Comparison of ENCODE assay signal across 7 mouse cellular contexts in genomic region chr5:136403565-136403961, GRCm38 (mm10).
DNase-seq lines count a peak whose midpoint lies in the region; ATAC-seq and TF ChIP-seq lines count a peak whose summit lies in the region.

No protein-coding gene starts in this region.

- TF ChIP-seq CTCF in heart, postnatal 0 days (IDR thresholded peaks at IDR 0.05; ENCODE audit: low read depth), result no peak
- no peak for TF ChIP-seq CTCF in kidney, postnatal 0 days (IDR thresholded peaks at IDR 0.05; ENCODE audit: low read depth)

- peak; percentile 85 for DNase-seq in MN1 (ENCODE audit: low spot score)
- peak; percentile 50 for DNase-seq in adrenal gland, adult 2 months
- DNase-seq in forebrain, embryonic 11.5 days (ENCODE audit: low spot score), result peak; percentile 59
- peak; percentile 33 for DNase-seq in heart, postnatal 0 days (ENCODE audit: low spot score)
- peak; percentile 93 for DNase-seq in kidney, postnatal 0 days (ENCODE audit: low spot score)
- peak; percentile 68 to 79 for DNase-seq in urinary bladder, postnatal 4 days (ENCODE audit: low spot score in 2 of 2)

- TF ChIP-seq EP300 in heart, postnatal 0 days (IDR thresholded peaks at IDR 0.05; ENCODE audit: low read depth), result no peak

- H3K27me3 ChIP-seq in forebrain, embryonic 11.5 days (ENCODE audit: control insufficient read depth, insufficient read depth, low read length), result no peaks in the 10 kb centered on the region
- no peaks in the 10 kb centered on the region for H3K27me3 ChIP-seq in heart, postnatal 0 days (ENCODE audit: control insufficient read depth, insufficient read depth, low read length)
- H3K27me3 ChIP-seq in kidney, postnatal 0 days (ENCODE audit: insufficient read depth, low read length), result no peaks in the 10 kb centered on the region

- no peak for ATAC-seq in forebrain, embryonic 11.5 days (replicated peaks; ENCODE audit: low FRiP score)
- peak; percentile 55 for ATAC-seq in heart, postnatal 0 days (ENCODE audit: insufficient read depth, low read depth)
- peak; percentile 85 for ATAC-seq in kidney, postnatal 0 days (replicated peaks; ENCODE audit: low FRiP score, low read depth)
- ATAC-seq in megakaryocyte-erythroid progenitor cell, adult 5-6 weeks (replicated peaks; ENCODE audit: low FRiP score, low TSS enrichment, poor library complexity, severe bottlenecking), result peak; percentile 64

- 0 out of 2 replicates have a peak, but pooled peaks cover 1% of the 10 kb centered on the region for H3K4me1 ChIP-seq in forebrain, embryonic 11.5 days (replicated peaks; ENCODE audit: control insufficient read depth, insufficient read depth, low read length)
- peaks cover 18% of the 10 kb centered on the region for H3K4me1 ChIP-seq in heart, postnatal 0 days (ENCODE audit: control insufficient read depth, insufficient read depth)
- H3K4me1 ChIP-seq in kidney, postnatal 0 days (replicated peaks; ENCODE audit: insufficient read depth, low read length), result peaks cover 12% of the 10 kb centered on the region

- no peak overlapping the region for H3K9ac ChIP-seq in forebrain, embryonic 11.5 days (ENCODE audit: low read length)
- no peak overlapping the region for H3K9ac ChIP-seq in heart, postnatal 0 days (replicated peaks; ENCODE audit: low read depth, low read length)
- H3K9ac ChIP-seq in kidney, postnatal 0 days (ENCODE audit: low read depth, low read length), result no peak overlapping the region

- H3K4me2 ChIP-seq in forebrain, embryonic 11.5 days (ENCODE audit: low read depth, low read length, severe bottlenecking), result no peak overlapping the region
- peak overlapping the region; percentile 42 for H3K4me2 ChIP-seq in heart, postnatal 0 days (ENCODE audit: low read depth, low read length)
- H3K4me2 ChIP-seq in kidney, postnatal 0 days (ENCODE audit: low read length), result peak overlapping the region; percentile 45

- no peak overlapping the region for H3K27ac ChIP-seq in forebrain, embryonic 11.5 days (ENCODE audit: low read depth, low read length)
- H3K27ac ChIP-seq in heart, postnatal 0 days (ENCODE audit: low read depth), result peak overlapping the region; percentile 3; the same call in 1 of the 2 replicates
- H3K27ac ChIP-seq in kidney, postnatal 0 days, result peak overlapping the region; percentile 57

- peaks cover 6% of the 10 kb centered on the region for H3K36me3 ChIP-seq in forebrain, embryonic 11.5 days (ENCODE audit: control insufficient read depth, insufficient read depth, low read length)
- peaks cover 12% of the 10 kb centered on the region for H3K36me3 ChIP-seq in heart, postnatal 0 days (replicated peaks; ENCODE audit: control insufficient read depth, insufficient read depth, low read length)
- H3K36me3 ChIP-seq in kidney, postnatal 0 days (ENCODE audit: insufficient read depth, low read length), result 0 out of 2 replicates have a peak, but pooled peaks cover 11% of the 10 kb centered on the region

- WGBS in forebrain, embryonic 11.5 days, result 65% methylated on average over 19 of the region's 19 CpGs
- 23% methylated on average over 19 of the region's 19 CpGs for WGBS in heart, postnatal 0 days
- WGBS in kidney, postnatal 0 days, result 7% methylated on average over 19 of the region's 19 CpGs

- H3K9me3 ChIP-seq in forebrain, embryonic 11.5 days (ENCODE audit: control insufficient read depth, low read length), result no peaks in the 10 kb centered on the region; the same call in 1 of the 2 replicates
- peaks cover 6% of the 10 kb centered on the region for H3K9me3 ChIP-seq in heart, postnatal 0 days (replicated peaks; ENCODE audit: control insufficient read depth, low read length)
- no peaks in the 10 kb centered on the region for H3K9me3 ChIP-seq in kidney, postnatal 0 days (replicated peaks; ENCODE audit: low read length)

- no peak overlapping the region for H3K4me3 ChIP-seq in forebrain, embryonic 11.5 days (ENCODE audit: low read depth, low read length)
- no peak overlapping the region for H3K4me3 ChIP-seq in heart, postnatal 0 days (ENCODE audit: low read depth, low read length)
- H3K4me3 ChIP-seq in kidney, postnatal 0 days (replicated peaks; ENCODE audit: low read depth, low read length), result no peak overlapping the region

Comparison
In these comparisons a context has a peak if more than half of its experiments do, and no peak if none do; other contexts are left out.
1. DNase-seq: peak in every context shown above with its lines; median percentile 93 in kidney, postnatal 0 days; 85 in MN1; 74 in urinary bladder, postnatal 4 days; 59 in forebrain, embryonic 11.5 days; 50 in adrenal gland, adult 2 months; 33 in heart, postnatal 0 days.